Mouse (Mus musculus) spleen, embryonic (tissue): Measurements from ENCODE around the gene Pex14.

Source experiments
- CTCF ChIA-PET: fragments of 350-600 bp; sonication (Branson Sonifier 250); formaldehyde crosslinking; loops from one replicate; lab custom pipeline; 2022; lab: Charles Lee

Pex14 gene

GRCm38 (mm10) chr4:149103875-149104561 is 4.3 kb upstream of the Pex14 start, which contains the start of gene Dffa:
Gene Dffa, plus strand, starts transcription at chr4:149104146.
- CTCF ChIA-PET, result interaction anchor here (0.7 kb wide), 1 partner anchor 514 kb away, joined by 4 read pairs; no protein-coding TSS in a partner anchor

GRCm38 (mm10) chr4:149101456-149101855 is 1.8 kb upstream of the Pex14 start:
- CTCF ChIA-PET, result no interaction called here

- CTCF ChIA-PET, result interaction anchor here (0.6 kb wide), 2 partner anchors 27 to 671 kb away, joined by 3 to 5 read pairs; no protein-coding TSS in a partner anchor
Observed at GRCm38 (mm10) chr4:149100449-149100848, 773 bp upstream of the Pex14 start.

- CTCF ChIA-PET, result no interaction called here
Observed at GRCm38 (mm10) chr4:149098571-149098970, 1.1 kb downstream of the Pex14 start.

GRCm38 (mm10) chr4:149097956-149098355 is 1.7 kb downstream of the Pex14 start:
- CTCF ChIA-PET, result no interaction called here

- CTCF ChIA-PET, result no interaction called here
Observed at GRCm38 (mm10) chr4:149091364-149091763, 8.3 kb downstream of the Pex14 start.

- CTCF ChIA-PET, result no interaction called here
Observed at GRCm38 (mm10) chr4:149085381-149085780, 14.3 kb downstream of the Pex14 start.

GRCm38 (mm10) chr4:149081528-149081927 is 18.1 kb downstream of the Pex14 start:
- CTCF ChIA-PET, result no interaction called here

- CTCF ChIA-PET, result no interaction called here
Observed at GRCm38 (mm10) chr4:149080111-149080510, 19.6 kb downstream of the Pex14 start.

GRCm38 (mm10) chr4:149079629-149080028 is 20.0 kb downstream of the Pex14 start:
- CTCF ChIA-PET, result interaction anchor here (0.6 kb wide), 1 partner anchor 511 kb away, joined by 6 read pairs; no protein-coding TSS in a partner anchor

GRCm38 (mm10) chr4:149078261-149078660 is 21.4 kb downstream of the Pex14 start:
- CTCF ChIA-PET, result interaction anchor here (0.6 kb wide), 2 partner anchors 12 to 1057 kb away, joined by 3 to 12 read pairs; no protein-coding TSS in a partner anchor

- CTCF ChIA-PET, result interaction anchor here (0.7 to 1.0 kb wide), 2 partner anchors 332 to 372 kb away, joined by 3 read pairs; no protein-coding TSS in a partner anchor
Observed at GRCm38 (mm10) chr4:149075871-149076575, 23.7 kb downstream of the Pex14 start.

GRCm38 (mm10) chr4:149075073-149075472 is 24.6 kb downstream of the Pex14 start:
- CTCF ChIA-PET, result interaction anchor here (0.5 kb wide), 1 partner anchor 9 kb away, joined by 3 read pairs; no protein-coding TSS in a partner anchor

GRCm38 (mm10) chr4:149066672-149067551 is 32.8 kb downstream of the Pex14 start:
- CTCF ChIA-PET, result interaction anchor here (0.6 kb wide), 1 partner anchor 26 kb away, joined by 3 read pairs; no protein-coding TSS in a partner anchor

- CTCF ChIA-PET, result no interaction called here
Observed at GRCm38 (mm10) chr4:149064061-149064854, 35.4 kb downstream of the Pex14 start.

GRCm38 (mm10) chr4:149062406-149063318 is 37.0 kb downstream of the Pex14 start:
- CTCF ChIA-PET, result no interaction called here

GRCm38 (mm10) chr4:149061432-149061718 is 38.3 kb downstream of the Pex14 start:
- CTCF ChIA-PET, result no interaction called here

GRCm38 (mm10) chr4:149060621-149061431 is 38.9 kb downstream of the Pex14 start:
- CTCF ChIA-PET, result no interaction called here

- CTCF ChIA-PET, result no interaction called here
Observed at GRCm38 (mm10) chr4:149059713-149060112, 40.0 kb downstream of the Pex14 start.
